Mouse (Mus musculus) kidney, embryonic 14.5 days (tissue): ENCODE measurements around the gene Tifa. TPM values are rescaled to one million over a fixed set of nuclear protein-coding genes. Genes with fewer than 3 reads are reported as not detected.

ENCODE experiments used
- ATAC-seq: fragments of 200-750 bp; cut with Nextera tagmentation; 2 replicates; pipeline ENCODE4 v1.8.0; 2017; ENCODE audit warnings: moderate number of reproducible peaks, mild to moderate bottlenecking, moderate TSS enrichment, moderate library complexity; ENCODE audit not compliant: low FRiP score, low TSS enrichment
- H3K27ac ChIP-seq: fragments of 300-500 bp; sonication (generic); 2 replicates; pipeline ENCODE4 v1.5.1; 2014; ENCODE audit warnings: low read depth, mild to moderate bottlenecking, low read length, moderate library complexity, mixed read lengths
- H3K27me3 ChIP-seq: fragments of 300-500 bp; sonication (generic); 2 replicates; pipeline ENCODE4 v1.6.1; 2014; ENCODE audit warnings: mild to moderate bottlenecking, low read length; ENCODE audit not compliant: control insufficient read depth, insufficient read depth
- H3K36me3 ChIP-seq: fragments of 300-500 bp; sonication (generic); 2 replicates; pipeline ENCODE4 v1.6.1; 2014; ENCODE audit warnings: low read length, mixed read lengths; ENCODE audit not compliant: control insufficient read depth, insufficient read depth
- H3K4me1 ChIP-seq: fragments of 300-500 bp; sonication (generic); 2 replicates; pipeline ENCODE4 v1.6.1; 2014; ENCODE audit warnings: low read length, mixed read lengths; ENCODE audit not compliant: control insufficient read depth, insufficient read depth
- H3K4me2 ChIP-seq: fragments of 300-500 bp; sonication (generic); replicated peaks from 2 replicates; pipeline ENCODE4 v1.6.1; 2014; ENCODE audit warnings: low read depth, mild to moderate bottlenecking, low read length
- H3K4me3 ChIP-seq: fragments of 300-500 bp; sonication (generic); 2 replicates; pipeline ENCODE4 v1.5.1; 2014; ENCODE audit warnings: mild to moderate bottlenecking, low read length
- H3K9ac ChIP-seq: fragments of 300-500 bp; sonication (generic); 2 replicates; pipeline ENCODE4 v1.6.1; 2014; ENCODE audit warnings: low read depth, mild to moderate bottlenecking, low read length, moderate library complexity
- H3K9me3 ChIP-seq: fragments of 300-500 bp; sonication (generic); 2 replicates; pipeline ENCODE4 v1.6.1; 2016; ENCODE audit warnings: low read length; ENCODE audit not compliant: control insufficient read depth
- WGBS: fragments of 180-500 bp; shearing (Covaris S2); extraction: QIAGEN DNeasy Blood & Tissue Kit; methylation state at CpG from one replicate; pipeline ENCODE4 v1.1.7; 2014; 5-methylcytosine and 5-hydroxymethylcytosine counted together
- polyA plus RNA-seq: library from polyadenylated mRNA; unstranded; fragments of >200 nt; fragmentation: Nextera tagmentation; extraction: Ambion mirVana; gene quantifications from 2 replicates; pipeline ENCODE4 v1.2.1, GENCODE M21; 2014

The Tifa gene
- polyA plus RNA-seq, 1 experiment from 2014 or later: 4.2 TPM

DNA sequence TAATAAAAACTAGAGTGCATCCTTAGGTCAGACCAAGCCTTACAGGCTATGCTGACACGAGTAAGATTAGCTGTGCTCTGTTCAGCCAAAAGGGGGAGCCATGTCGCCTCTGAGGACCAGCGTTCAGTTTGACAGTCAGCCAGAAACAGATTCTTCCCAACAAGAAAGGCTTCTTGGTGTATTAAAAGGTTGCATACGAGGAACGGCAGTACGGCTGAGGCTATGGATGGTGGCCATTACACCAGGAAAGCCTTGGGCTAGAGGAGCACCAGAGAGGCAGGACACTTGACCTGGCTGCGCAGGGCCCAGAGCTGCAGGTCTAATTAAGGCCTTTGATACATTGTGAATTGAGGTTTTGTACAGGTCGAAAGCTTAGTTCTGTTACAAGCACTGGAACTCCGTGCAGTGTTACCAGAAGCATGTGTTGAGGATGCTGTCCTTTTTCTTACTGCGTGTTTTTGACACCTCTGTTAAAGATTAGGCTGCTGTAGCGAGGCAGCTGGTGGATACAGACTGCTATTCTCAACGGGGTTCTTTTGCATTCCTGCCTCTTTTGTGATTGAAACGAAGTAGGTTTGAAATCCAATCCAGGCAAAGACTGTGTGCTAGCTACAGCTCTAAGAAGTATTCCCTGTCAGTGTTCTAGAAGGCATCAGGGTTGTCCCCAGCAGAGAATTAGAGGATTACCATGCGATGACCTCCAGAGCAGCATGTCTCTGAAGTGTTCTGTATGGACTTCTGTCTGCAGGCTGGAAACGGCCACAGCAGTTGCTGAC is 64.0 kb downstream of the Tifa start:
- Histone ChIP-seq H3K4me3 (no peak overlapping the region), H3K9me3 (no peaks in the 10 kb centered on the region), H3K36me3 (no peaks in the 10 kb centered on the region), H3K4me2 (no peak overlapping the region), H3K27ac (no peak overlapping the region), H3K4me1 (no peaks in the 10 kb centered on the region), H3K9ac (no peak overlapping the region), H3K27me3 (no peaks in the 10 kb centered on the region)
- WGBS: 28% methylated on average over 15 of the region's 15 CpGs
- peak; percentile 68; the same call in 1 of the 2 replicates for ATAC-seq

- Histone ChIP-seq H3K4me3 (no peak overlapping the region), H3K9me3 (no peaks in the 10 kb centered on the region), H3K27me3 (no peaks in the 10 kb centered on the region), H3K36me3 (no peaks in the 10 kb centered on the region), H3K27ac (peak overlapping the region; percentile 59; the same call in 1 of the 2 replicates), H3K4me1 (no peaks in the 10 kb centered on the region), H3K4me2 (no peak overlapping the region), H3K9ac (no peak overlapping the region)
- 74% methylated on average over 11 of the region's 11 CpGs for WGBS
- ATAC-seq: peak; percentile 78; the same call in 1 of the 2 replicates
Measured at GRCm38 (mm10) chr3:127861340-127861739, 71.7 kb downstream of the Tifa start.

DNA sequence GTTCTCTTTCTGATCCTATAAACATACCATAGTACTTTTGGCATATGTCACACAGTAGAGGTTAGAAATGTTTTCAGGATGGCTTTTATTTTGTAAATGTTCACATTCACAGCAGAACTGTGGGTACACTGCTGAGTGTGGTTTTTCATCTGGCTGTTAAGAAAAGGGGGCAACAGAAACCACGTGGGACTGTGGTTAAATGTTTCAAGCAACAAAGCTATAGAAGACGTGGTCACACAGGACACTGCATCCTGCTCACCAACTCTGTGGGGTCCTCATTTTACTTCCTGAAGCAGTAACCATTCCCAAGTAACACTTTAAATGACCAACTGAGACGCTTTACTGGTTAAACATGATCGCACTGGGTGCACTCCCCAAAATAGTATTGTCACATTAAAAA is 72.9 kb downstream of the Tifa start:
- no peaks in the 10 kb centered on the region for H3K9me3 ChIP-seq
- H3K9ac ChIP-seq: no peak overlapping the region
- H3K4me3 ChIP-seq: no peak overlapping the region
- H3K27ac ChIP-seq: no peak overlapping the region
- H3K36me3 ChIP-seq: no peaks in the 10 kb centered on the region
- H3K27me3 ChIP-seq: no peaks in the 10 kb centered on the region
- H3K4me1 ChIP-seq: no peaks in the 10 kb centered on the region
- 68% methylated on average over 4 of the region's 4 CpGs for WGBS
- H3K4me2 ChIP-seq: no peak overlapping the region
- ATAC-seq: no peak

DNA sequence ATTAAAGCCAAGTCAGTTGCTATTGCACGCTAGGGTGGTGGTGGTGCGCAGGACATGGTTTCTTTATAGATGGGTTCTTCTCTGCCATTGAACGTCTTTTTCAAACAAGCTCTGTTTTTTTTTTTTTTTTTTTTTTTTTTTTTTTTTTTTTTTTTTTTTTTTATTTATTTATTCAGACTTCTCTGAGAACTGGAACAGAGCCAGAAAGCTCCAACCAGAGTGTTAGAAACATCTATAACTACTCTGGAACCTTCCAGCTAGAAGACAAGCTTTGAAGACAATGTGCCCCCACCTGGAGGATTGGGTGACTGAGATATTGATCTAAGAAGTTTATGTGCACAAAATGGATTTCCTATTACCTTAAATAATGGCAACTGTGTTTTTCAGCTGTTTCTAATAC is 74.0 kb downstream of the Tifa start:
- Histone ChIP-seq H3K4me3 (no peak overlapping the region), H3K9me3 (no peaks in the 10 kb centered on the region), H3K36me3 (no peaks in the 10 kb centered on the region), H3K27ac (no peak overlapping the region), H3K4me2 (no peak overlapping the region), H3K27me3 (no peaks in the 10 kb centered on the region), H3K4me1 (no peaks in the 10 kb centered on the region), H3K9ac (no peak overlapping the region)
- WGBS: 67% methylated on average over 3 of the region's 3 CpGs
- no peak for ATAC-seq

DNA sequence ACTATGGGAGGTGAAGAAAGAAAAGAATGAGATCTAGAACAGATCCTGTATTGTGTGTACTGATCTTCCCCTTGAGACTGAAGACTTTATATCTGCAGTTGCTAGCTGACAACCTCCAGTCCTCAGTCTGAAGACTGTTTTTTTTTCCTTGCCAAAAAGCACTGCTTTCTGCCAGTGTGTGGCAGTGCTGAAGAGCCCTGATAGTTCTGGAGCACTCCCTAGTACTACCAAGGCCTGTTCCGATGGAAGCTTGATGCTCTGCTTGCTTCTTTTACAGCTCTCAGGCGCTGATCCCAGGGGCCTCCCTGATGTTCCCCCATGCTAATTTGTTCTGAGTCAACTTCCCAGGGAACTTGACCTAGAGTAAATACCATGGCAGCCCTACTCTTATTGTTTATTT is 74.6 kb downstream of the Tifa start:
- ATAC-seq: no peak
- no peak overlapping the region for H3K27ac ChIP-seq
- no peaks in the 10 kb centered on the region for H3K27me3 ChIP-seq
- H3K9ac ChIP-seq: no peak overlapping the region
- no peaks in the 10 kb centered on the region for H3K4me1 ChIP-seq
- H3K36me3 ChIP-seq: no peaks in the 10 kb centered on the region
- no peaks in the 10 kb centered on the region for H3K9me3 ChIP-seq
- H3K4me3 ChIP-seq: no peak overlapping the region
- 31% methylated on average over 2 of the region's 2 CpGs for WGBS
- H3K4me2 ChIP-seq: no peak overlapping the region

GRCm38 (mm10) chr3:127868046-127868758 is 78.6 kb downstream of the Tifa start:
- no peak overlapping the region for H3K4me2 ChIP-seq
- no peaks in the 10 kb centered on the region for H3K9me3 ChIP-seq
- H3K9ac ChIP-seq: no peak overlapping the region
- H3K4me1 ChIP-seq: no peaks in the 10 kb centered on the region
- ATAC-seq: no peak
- 85% methylated on average over 9 of the region's 9 CpGs for WGBS
- no peaks in the 10 kb centered on the region for H3K36me3 ChIP-seq
- no peaks in the 10 kb centered on the region for H3K27me3 ChIP-seq
- H3K4me3 ChIP-seq: no peak overlapping the region
- no peak overlapping the region for H3K27ac ChIP-seq

GRCm38 (mm10) chr3:127868880-127869279 is 79.3 kb downstream of the Tifa start:
- WGBS: 88% methylated on average over 5 of the region's 5 CpGs
- H3K9me3 ChIP-seq: no peaks in the 10 kb centered on the region
- no peak overlapping the region for H3K9ac ChIP-seq
- ATAC-seq: no peak
- no peaks in the 10 kb centered on the region for H3K27me3 ChIP-seq
- no peak overlapping the region for H3K4me3 ChIP-seq
- H3K4me1 ChIP-seq: no peaks in the 10 kb centered on the region
- no peak overlapping the region for H3K27ac ChIP-seq
- no peak overlapping the region for H3K4me2 ChIP-seq
- H3K36me3 ChIP-seq: no peaks in the 10 kb centered on the region

DNA sequence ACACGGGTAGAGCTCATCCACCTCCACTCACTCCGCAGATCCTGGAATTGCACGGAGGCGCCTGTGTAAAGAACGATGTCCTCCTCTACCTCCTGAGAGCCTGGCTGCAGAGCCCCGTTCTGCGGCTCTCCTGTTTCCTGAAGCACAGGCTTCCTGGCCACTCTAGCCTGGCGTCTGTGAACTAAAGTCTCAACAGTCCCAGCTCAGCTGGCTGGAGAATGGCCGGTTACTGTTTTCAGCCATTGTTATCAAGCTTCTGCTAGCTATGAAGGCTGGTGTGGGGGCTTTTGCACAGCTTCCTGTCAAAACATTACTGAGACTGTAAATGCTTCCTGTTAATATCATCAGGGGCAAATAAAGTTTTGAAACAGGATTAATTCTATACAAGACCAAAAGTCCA is 82.0 kb downstream of the Tifa start:
- H3K27ac ChIP-seq: no peak overlapping the region
- H3K27me3 ChIP-seq: no peaks in the 10 kb centered on the region
- 0 out of 2 replicates have a peak, but pooled peaks cover 3% of the 10 kb centered on the region for H3K4me1 ChIP-seq
- no peak overlapping the region for H3K4me3 ChIP-seq
- H3K9ac ChIP-seq: no peak overlapping the region
- H3K9me3 ChIP-seq: no peaks in the 10 kb centered on the region
- ATAC-seq: no peak
- WGBS: 76% methylated on average over 9 of the region's 9 CpGs
- no peaks in the 10 kb centered on the region for H3K36me3 ChIP-seq
- H3K4me2 ChIP-seq: no peak overlapping the region

DNA sequence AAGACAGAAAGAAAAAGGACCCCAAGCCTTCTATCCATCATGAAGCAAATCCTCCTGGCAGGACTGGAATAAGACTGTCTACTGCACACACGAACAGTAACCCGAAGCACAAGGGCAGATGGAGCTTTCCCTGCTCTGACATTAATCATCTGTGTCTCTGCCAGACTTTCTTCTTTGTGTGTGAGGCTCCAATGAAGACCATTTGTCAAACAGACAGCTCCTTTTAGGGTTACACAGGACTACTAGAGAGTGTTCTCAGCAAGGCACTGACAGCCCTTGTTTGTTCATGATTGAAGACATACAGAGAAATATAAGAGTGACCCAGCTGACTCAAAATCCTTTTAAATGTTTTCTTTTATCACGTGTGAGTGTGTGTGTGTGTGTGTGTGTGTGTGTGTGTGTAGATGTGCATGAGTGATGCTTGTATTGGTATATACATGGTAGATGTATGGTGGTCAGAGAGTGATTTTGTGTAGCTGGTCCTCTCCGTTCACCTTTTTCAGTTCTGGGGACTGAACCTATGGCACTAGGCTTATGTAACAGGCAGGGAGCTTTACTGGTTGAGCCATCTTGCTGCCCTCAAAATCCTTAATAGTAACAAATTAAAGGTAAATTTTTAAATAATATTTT is 84.8 kb downstream of the Tifa start:
- no peak overlapping the region for H3K27ac ChIP-seq
- H3K36me3 ChIP-seq: no peaks in the 10 kb centered on the region
- no peak overlapping the region for H3K4me2 ChIP-seq
- no peaks in the 10 kb centered on the region for H3K9me3 ChIP-seq
- peak; percentile 82 for ATAC-seq
- H3K9ac ChIP-seq: no peak overlapping the region
- H3K27me3 ChIP-seq: no peaks in the 10 kb centered on the region
- H3K4me3 ChIP-seq: no peak overlapping the region
- WGBS: 14% methylated on average over 4 of the region's 4 CpGs
- 0 out of 2 replicates have a peak, but pooled peaks cover 3% of the 10 kb centered on the region for H3K4me1 ChIP-seq
